Mouse (Mus musculus) activated CD4-positive, CD25-positive, alpha-beta regulatory T cell (primary cell): ENCODE measurements around the gene Vmn2r55. TPM values are rescaled to one million over a fixed set of nuclear protein-coding genes. Genes with fewer than 3 reads are reported as not detected.

Experiments
- polyA plus RNA-seq, 2 experiments: library from polyadenylated mRNA; unstranded; fragments of 100-300 nt; shearing (Covaris generic); gene quantifications; one replicate each; pipeline ENCODE4 v1.2.1; 2017

Vmn2r55 gene
- polyA plus RNA-seq: not detected

GRCm38 (mm10) chr7:12684903-12685302, at the start of gene Vmn2r55:
Gene Vmn2r55, minus strand, starts transcription at chr7:12685003.

DNA sequence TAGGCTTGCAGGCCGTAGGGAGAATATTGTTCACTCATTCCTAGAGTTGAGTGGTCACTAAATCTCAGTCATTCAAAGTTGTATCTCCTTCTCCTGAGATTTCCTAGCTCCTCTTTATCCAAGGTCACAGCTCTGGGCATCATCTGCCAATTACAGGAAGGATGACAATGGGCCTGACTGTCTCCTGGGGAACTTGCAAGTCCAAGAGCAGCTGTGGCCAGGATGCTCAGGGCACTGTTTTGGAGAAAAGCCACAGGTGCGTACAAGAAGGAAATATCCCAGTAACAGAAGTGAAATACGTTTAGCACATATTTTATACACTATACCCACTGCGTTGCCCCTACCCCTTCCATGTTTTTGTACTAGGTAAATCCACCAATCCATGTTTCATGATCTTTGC, 44.6 kb downstream of the Vmn2r55 start, which contains the start of gene Vmn2r54:
TSS of gene Vmn2r54 (minus strand) at position 101 of the 400 bp plus-strand sequence.

GRCm38 (mm10) chr7:12608688-12609087, 76.1 kb downstream of the Vmn2r55 start, which contains the start of gene Vmn2r53:
Gene Vmn2r53, minus strand, starts transcription at chr7:12608788.

Other genes with a start within 250 kb of the Vmn2r55 start
- 1 to 10 TPM; 7.2 to 8.5 TPM for gene Zfp606, start 206.7 kb downstream of the Vmn2r55 start, polyA plus RNA-seq
- not detected for gene 2900092C05Rik, start 172.5 kb downstream of the Vmn2r55 start, polyA plus RNA-seq
- gene Vmn2r53, start 76.2 kb downstream of the Vmn2r55 start, polyA plus RNA-seq: under 1 TPM; 0.02 to 0.11 TPM
- not detected for gene Vmn2r54, start 44.7 kb downstream of the Vmn2r55 start, polyA plus RNA-seq
- gene Vmn2r56, start 50.0 kb upstream of the Vmn2r55 start, polyA plus RNA-seq: under 1 TPM in 1 of 2 experiments, not detected in 1; 0.14 TPM
- gene Zscan18, start 118.6 kb upstream of the Vmn2r55 start, polyA plus RNA-seq: 1 to 10 TPM in 1 of 2 experiments, under 1 TPM in 1; 0.31 to 1.8 TPM
- gene Zfp329, start 133.9 kb upstream of the Vmn2r55 start, polyA plus RNA-seq: 10 to 100 TPM; 13.2 to 14.9 TPM
- gene Zfp110, start 149.8 kb upstream of the Vmn2r55 start, polyA plus RNA-seq: 10 to 100 TPM; 47.8 to 63.7 TPM
- 1 to 10 TPM; 3.3 to 4.0 TPM for gene Zfp128, start 196.2 kb upstream of the Vmn2r55 start, polyA plus RNA-seq
- 10 to 100 TPM; 10.0 to 10.3 TPM for gene Zscan22, start 212.8 kb upstream of the Vmn2r55 start, polyA plus RNA-seq
- gene Rps5, start 237.3 kb upstream of the Vmn2r55 start, polyA plus RNA-seq: 1,000 to 10,000 TPM in 1 of 2 experiments, 100 to 1,000 TPM in 1; 744 to 1,333 TPM
- under 1 TPM; 0.12 to 0.27 TPM for gene Rnf225, start 242.4 kb upstream of the Vmn2r55 start, polyA plus RNA-seq